Mouse (Mus musculus): ENCODE measurements at regions not wholly inside any gene's neighbourhood (a gene's known extent, or its start where the extent isn't known, plus 50 kb on each side); places are given as distances from the start of the nearest gene placed in this dataset.
"Not testable (repeated sequence)": the region's sequence is repeated elsewhere in the genome, so short reads cannot be mapped to it uniquely, and the experiment has no call there.

DNA sequence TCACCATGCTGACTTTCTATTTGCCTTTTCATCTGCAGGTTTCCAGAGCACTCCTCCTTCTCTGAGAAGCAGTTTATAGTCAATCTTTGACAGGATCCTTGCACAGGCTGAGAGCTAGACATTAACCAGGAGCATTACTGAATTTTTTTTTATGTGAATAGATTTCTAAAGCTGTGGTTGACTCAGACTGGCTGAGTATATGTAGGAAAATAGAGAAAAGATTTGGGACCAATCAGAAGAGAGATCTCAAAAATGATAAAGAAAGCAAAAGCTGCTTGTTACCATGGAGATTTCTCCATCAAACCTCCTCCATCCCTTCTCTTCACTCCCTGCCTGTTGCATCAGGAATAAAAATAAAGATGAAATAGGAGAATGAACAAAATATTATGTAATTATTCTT is 731.2 kb upstream of the Ndn start:
- DNase-seq (ENCODE audit: low spot score): no peak

DNA sequence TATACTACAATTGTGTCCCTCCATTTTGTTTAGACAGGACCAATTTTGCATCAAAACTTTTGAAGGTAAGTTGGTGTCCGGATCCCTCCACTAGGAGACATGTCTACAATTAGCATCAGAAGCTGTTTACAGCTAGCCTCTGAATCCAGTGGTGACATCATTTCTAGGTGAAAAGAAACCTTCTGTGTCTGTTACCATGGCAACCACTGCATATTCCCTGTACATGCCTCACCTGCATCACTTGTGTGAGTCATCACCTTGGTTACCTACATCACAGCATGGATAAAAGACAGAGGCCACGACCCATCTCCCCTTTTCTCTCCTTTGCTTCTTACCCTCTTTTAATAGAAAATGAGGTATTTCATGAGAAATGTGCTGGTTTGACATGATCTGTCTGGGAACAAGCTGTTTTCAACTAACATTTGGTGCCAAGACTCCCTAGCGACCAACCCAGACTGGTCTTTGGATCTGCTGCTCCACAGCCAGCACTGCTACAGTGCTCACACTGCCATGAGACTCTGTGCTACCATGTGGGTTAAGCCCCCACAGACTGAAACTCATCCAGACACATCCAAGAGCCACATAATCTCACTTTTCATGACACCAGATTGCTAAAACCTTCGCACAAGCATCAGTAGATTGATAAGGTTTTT is 701.4 kb upstream of the Ndn start:
- no peak for DNase-seq (ENCODE audit: low spot score)

DNA sequence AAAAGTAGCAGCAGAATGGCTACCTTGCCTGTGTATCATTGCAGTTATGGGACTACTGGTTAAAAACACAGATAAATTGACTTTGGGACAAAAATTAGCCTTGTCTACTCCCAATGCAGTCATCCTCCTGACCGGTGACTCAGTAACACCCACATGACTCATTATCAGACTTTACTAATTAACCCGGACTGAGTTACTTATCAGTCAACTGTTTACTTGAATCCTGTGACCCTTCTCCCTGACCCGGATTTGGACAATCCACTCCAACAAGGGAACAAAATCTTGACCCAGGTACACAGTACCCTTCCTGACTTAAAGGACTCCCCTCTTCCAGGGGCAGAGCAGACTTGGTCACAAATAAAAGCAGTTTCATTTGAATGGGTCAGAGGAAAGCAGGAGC is 688.3 kb upstream of the Ndn start:
- no peak for DNase-seq (ENCODE audit: low spot score)

DNA sequence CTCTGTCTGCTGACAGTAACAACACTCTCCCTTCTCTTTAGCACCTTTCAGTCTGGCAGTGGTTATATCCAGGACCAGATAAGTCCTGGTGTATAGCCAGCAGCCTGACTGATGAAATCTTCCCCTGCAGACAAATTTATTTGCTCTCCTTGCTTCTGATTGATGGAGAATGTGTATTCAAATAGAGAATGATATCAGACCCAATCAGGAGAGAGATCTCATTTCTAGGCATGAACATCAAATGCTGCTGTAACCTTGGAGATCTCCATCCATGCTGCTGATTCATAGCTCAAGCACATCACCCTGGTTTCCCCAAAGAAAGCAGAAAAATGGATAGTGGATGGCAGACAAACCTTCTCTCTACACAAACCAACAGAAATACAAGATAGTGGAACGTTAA is 663.3 kb upstream of the Ndn start:
- DNase-seq (ENCODE audit: low spot score): no peak

DNA sequence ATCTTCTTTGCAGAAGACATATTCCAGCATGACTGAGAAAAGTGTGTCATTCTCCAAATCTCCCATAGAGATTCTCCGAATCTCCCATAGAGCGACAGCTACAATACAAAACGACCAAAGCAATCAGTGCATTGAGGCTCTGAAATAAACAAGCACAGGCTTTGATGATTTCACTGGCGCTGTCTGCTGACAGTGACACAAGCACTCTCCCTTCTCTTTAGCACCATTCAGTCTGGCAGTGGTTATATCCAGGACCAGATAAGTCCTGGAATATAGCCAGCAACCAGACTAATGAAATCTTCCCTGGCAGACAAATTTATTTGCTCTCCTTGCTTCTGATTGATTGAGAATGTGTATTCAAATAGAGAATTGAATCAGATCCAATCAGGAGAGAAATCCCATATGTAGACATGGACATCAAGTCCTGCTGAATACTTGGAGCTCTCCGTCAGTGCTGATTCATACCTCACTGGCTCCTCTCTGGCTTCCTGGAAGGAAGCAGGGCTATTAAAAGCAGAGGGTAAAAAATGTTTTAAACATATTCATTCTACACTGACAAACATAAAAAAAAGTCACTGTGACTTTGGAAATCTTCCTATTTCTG is 661.2 kb upstream of the Ndn start:
- no peak for DNase-seq (ENCODE audit: low spot score)

DNA sequence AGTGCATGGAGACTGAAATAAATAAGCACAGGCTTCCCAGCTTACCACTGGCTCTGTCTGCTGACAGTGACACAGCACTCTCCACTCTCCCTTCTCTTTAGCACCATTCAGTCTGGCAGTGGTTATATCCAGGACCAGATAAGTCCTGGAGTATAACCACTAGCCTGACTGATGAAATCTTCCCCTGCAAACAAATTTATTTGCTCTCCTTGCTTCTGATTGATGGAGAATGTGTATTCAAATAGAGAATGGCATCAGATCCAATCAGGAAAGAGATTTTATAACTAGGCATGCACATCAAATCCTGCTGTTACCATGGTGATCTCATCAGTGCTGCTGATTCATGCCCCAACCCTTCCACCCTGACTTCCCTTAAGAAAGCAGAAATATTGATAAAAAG is 620.2 kb upstream of the Ndn start:
- DNase-seq (ENCODE audit: low spot score): no peak

DNA sequence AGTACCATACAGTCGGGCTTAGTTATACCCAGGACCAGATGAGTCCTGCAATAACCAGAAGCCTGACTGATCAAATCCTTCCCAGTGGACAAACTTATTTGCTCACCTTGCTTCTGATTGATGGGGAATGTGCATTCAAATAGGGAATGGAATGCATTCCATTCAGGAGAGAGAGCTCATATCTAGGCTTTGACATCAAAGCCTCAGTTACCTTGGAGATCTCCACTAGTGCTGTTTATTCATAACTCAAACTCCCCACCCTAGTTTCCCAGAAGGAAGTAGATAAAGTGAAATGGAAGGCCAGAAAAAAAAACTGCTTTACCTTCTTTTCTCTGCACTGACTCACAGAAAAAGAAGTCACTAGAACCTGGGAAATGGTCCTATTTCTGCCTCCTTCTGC is 608.9 kb upstream of the Ndn start:
- no peak for DNase-seq (ENCODE audit: low spot score)

DNA sequence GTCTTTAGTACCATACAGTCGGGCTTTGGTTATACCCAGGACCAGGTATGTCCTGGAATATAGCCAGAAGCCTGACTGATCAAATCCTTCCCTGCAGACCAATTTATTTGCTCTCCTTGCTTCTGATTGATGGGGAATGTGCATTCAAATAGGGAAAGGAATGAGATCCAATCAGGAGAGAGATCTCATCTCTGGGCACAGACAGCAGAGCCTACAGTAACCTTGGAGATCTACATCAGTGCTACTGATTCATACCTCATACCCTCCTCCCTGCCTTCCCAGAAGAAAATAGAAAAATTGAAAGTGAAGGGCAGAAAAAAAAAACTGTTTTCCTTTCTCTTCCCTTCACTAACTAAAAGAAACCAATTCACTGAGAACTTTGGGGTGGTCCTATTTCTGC is 607.0 kb upstream of the Ndn start:
- DNase-seq (ENCODE audit: low spot score): not testable (repeated sequence)

DNA sequence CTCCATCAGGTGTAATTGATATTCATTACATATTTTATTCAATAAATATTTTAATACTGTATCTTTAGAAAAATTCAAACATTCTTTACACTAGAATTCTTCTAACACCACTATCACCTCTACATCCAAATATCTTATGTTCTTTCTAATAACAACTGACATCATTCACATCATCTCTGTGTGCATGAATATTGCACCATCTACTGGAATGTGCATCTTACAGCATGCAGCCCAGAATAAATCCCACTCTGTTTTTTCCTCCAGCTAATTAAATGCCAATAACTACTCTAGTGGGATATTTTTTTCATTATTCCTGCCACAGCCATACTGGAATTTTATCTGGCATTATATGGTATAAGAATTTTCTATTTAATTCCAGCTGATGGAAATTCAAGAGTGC is 576.5 kb upstream of the Ndn start:
- DNase-seq (ENCODE audit: low spot score): no peak

DNA sequence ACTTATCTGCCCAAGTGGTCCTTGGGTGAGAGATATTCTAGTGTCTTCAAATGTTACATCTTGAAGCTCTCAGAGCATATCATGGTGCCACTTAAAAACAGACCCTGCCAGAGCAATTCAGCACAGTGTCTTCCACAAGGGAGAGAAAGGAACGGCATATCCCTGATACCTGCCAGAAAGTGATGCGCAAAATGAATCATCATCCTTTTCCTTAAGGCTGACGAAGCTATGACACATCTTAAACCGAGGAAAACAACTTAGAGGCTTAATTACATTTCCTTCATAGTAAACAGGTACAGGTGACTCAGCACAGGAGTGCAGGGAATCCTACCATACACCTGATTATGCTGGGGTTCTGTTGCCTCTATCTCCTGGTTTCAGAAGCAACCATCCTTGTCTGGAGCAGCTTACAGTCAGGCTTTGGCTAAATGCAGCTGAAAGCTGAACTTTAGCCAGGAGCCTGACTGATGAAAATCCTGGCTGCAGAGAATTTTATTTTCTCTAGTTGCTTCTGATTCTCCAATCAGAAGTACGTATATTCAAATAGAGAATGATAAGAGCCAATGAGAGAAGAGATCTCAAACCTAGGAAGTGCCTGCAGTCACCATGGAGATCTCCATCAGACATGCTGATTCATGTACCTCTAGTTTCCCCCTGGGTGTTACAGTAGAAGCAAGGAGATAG is 556.1 kb upstream of the Ndn start:
- DNase-seq (ENCODE audit: low spot score): no peak

DNA sequence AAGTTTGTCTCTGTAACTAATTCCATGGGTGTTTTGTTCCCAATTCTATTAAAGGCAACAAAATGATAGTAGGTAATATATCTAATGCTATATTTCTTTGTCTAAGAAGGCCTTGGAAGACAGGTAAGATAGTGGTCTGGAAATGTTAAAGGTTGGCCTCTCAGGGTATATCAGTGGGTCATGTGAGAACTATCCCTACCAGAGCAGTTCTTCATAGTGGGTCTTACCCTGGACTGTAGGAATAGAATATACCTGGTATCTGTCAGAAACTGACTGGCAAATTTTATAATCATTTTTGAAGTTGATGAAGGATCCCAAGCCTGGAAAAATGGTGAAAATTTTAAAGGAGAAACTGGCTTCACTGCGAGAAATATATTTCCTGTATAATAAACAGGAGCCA is 509.5 kb upstream of the Ndn start:
- DNase-seq (ENCODE audit: low spot score): no peak

DNA sequence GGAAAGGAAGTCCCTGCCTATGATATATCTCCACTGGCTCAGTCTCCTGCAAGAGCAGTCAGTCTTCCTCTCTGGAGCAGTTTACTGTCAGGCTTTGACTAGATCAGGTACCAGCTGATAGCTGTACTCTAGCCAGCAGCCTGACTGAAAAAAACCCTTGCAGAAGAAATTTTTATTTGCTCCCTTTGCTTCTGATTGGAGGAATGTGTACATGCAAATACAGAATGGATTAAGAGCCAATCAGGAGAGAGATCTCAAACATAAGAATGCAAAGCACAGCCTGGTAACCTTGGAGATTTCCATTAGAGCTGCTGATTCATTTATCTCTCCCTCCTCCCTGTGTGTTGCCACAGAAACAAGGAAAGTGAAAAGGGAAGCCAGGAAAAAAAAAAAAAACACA is 509.1 kb upstream of the Ndn start:
- peak; percentile 19 for DNase-seq (ENCODE audit: low spot score)

DNA sequence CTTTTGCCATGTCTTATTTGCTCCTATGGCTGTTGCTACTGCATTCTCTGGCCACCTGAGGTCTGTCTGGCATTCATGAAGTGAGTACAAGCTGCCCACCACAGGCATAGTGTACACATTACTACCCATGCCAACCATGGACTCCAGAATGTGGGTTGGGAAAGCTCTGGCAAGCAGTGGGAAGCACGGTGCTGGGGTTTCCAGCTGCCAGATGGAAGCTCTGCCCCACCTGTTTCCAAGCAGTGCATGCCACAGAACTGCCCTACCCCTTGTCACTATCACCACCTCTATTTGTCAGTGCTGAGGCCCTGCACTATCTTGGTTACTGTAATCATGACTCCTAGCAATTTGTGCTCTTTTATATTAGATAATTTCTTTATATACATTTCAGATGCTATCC is 494.4 kb upstream of the Ndn start:
- DNase-seq (ENCODE audit: low spot score): no peak

DNA sequence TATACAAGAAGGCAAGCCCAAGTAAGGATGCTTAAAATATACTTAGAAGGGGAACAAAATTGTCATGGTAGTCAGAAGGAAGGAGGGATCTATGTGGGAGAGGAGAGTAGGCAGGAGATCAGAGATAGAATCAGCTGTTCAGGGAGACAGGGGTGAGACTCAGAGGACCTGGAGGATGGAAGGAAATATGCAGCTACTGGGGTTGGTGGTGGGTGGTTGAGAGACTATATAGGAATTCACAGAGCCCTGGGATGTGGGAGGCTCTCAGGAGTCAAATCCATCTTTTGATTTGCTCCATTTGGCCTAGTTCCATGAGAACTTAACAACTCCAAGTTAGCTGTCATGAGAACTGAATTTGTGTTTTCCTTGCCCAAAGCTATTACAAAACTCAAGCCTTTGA is 481.9 kb upstream of the Ndn start:
- DNase-seq (ENCODE audit: low spot score): no peak

DNA sequence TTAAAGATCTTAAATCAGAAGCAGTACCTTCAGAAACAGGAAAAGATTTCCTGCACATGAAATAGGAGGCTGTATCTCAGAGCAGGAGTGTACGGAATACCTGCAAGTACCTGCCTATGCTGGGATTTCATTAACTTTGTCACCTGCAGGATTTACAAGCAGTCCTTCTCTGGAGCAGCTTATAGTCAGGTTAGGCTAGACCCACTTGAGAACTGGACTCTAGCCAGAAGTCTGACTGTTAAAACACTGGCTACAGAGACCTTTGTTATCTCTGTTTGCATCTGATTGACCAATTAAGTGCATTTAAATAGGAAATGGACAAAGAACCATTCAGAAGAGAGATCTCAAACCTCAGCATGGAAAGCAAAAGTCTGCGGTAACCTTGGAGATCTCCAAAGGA is 480.0 kb upstream of the Ndn start:
- DNase-seq (ENCODE audit: low spot score): no peak

DNA sequence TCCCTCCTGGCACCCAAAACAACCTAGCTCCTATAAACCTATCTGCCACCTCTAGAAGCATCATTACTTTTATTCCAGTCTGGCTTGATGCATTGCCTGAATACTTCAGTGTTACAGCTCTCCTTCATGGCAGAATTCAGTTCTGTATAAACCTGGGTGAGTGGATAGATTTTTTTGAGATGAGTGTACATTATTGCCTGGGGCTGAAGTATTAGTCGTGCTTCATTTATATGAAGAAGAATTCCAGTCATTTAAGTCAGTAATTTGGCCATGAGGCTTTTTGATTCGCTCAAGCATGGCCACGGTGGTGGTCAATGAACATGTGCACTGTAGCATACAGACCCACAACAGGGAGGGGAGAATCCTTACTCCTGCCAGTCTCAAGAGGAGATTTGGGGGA is 470.1 kb upstream of the Ndn start:
- DNase-seq (ENCODE audit: low spot score): no peak

DNA sequence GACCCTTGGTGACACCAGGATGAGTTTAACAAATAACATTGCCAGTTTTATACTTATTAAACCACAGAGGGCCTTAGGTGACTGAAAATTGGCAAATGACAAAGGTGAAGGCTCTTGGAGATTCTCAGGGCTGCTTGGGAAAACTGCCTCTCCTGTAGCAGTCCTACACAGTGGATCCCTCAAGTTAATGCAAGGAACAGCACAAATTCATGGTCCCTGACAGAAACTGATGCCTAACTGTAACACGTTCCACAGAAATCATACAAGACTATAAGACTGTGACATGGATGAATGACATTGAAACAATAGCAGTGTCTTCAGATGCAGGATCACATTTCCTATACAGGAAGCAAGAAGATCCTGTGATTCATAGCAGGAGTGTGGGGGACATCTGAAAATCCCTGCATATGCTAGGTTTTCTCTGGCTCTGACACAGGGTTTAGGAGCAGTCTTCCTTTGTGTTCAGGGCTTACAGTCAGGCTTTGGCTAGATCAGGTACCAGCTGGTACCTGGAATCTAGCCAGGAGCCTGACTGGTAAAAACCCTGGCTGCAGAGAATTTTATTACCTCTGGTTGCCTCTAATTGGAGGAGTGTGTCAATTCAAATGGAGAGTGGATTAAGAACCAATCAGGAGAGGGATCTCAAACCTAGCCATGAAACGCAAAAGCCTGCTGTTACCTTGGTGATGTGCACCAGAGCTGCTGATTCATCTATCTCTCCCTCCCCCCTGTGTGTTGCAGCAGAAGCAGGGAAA is 468.9 kb upstream of the Ndn start:
- DNase-seq (ENCODE audit: low spot score): peak; percentile 11

DNA sequence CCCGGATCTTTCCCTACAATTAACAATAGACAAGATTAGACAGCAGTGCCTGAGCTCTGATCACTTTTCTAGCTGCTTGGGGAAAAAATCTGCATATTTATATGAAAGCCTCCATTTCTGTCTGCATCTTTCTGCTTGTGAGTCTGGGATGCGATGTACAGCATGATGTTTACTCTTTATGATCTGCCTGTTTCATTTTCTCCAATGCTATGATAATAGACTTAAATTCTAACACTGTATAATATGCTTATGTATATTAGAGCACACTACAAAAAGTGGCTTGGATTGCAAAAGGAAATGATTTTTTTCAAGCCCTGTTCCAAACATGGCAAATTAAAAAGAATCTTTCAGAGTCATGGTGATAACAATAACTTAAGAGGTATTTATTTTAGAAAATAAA is 468.3 kb upstream of the Ndn start:
- DNase-seq (ENCODE audit: low spot score): no peak

DNA sequence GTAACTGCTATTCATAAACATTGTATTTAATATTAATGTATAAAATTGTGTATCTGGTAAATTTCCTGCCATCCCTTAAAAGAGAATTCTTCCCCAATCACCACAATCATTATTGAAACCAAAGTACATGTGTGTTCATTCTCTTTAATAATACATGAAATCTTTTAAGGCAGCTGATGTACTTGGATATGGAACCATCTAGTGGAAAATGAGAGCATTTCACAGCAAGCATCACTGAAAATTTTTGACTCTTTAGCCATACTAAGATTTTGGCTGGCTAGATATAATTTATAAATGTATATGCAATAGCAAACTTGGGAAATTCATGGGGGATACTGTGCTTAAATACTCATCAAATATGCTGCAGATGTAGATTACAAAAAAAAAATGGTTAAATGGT is 467.8 kb upstream of the Ndn start:
- no peak for DNase-seq (ENCODE audit: low spot score)

Data from embryo, embryonic 10 days (tissue).